Mouse (Mus musculus) limb, embryonic 14.5 days (tissue): ENCODE measurements around the gene Opalin. TPM values are rescaled to one million over a fixed set of nuclear protein-coding genes. Genes with fewer than 3 reads are reported as not detected.

ENCODE experiments used
- ATAC-seq: fragments of 200-750 bp; cut with Nextera tagmentation; 2 replicates; pipeline ENCODE4 v1.8.0; 2017; ENCODE audit warnings: low read depth, moderate number of reproducible peaks, moderate TSS enrichment; ENCODE audit not compliant: low FRiP score
- DNase-seq: peaks from one replicate; pipeline ENCODE4 v3.0.0-alpha.2; 2015; ENCODE audit warnings: low spot score
- H3K27ac ChIP-seq: fragments of 300-500 bp; sonication (generic); replicated peaks from 2 replicates; pipeline ENCODE4 v1.5.1; 2014; ENCODE audit warnings: low read depth, mild to moderate bottlenecking, low read length, moderate library complexity, mixed read lengths
- H3K27me3 ChIP-seq: fragments of 300-500 bp; sonication (generic); 2 replicates; pipeline ENCODE4 v1.6.1; 2014; ENCODE audit warnings: low read length, mixed read lengths; ENCODE audit not compliant: control insufficient read depth, insufficient read depth
- H3K36me3 ChIP-seq: fragments of 300-500 bp; sonication (generic); 2 replicates; pipeline ENCODE4 v1.6.1; 2014; ENCODE audit warnings: mild to moderate bottlenecking, low read length, moderate library complexity, mixed read lengths; ENCODE audit not compliant: control insufficient read depth, insufficient read depth
- H3K4me1 ChIP-seq: fragments of 300-500 bp; sonication (generic); 2 replicates; pipeline ENCODE4 v1.6.1; 2014; ENCODE audit warnings: antibody characterized with exemption, low read length, mixed read lengths; ENCODE audit not compliant: control insufficient read depth, insufficient read depth
- H3K4me2 ChIP-seq: fragments of 300-500 bp; sonication (generic); replicated peaks from 2 replicates; pipeline ENCODE4 v1.6.1; 2014; ENCODE audit warnings: low read depth, mild to moderate bottlenecking, low read length, moderate library complexity; ENCODE audit not compliant: severe bottlenecking
- H3K4me3 ChIP-seq: fragments of 300-500 bp; sonication (generic); replicated peaks from 2 replicates; pipeline ENCODE4 v1.5.1; 2014; ENCODE audit warnings: low read length
- H3K9ac ChIP-seq: fragments of 300-500 bp; sonication (generic); 2 replicates; pipeline ENCODE4 v1.6.1; 2014; ENCODE audit warnings: mild to moderate bottlenecking, low read depth, low read length, moderate library complexity; ENCODE audit not compliant: severe bottlenecking
- H3K9me3 ChIP-seq: fragments of 300-500 bp; sonication (generic); 2 replicates; pipeline ENCODE4 v1.6.1; 2016; ENCODE audit warnings: low read length; ENCODE audit not compliant: control insufficient read depth
- POLR2A ChIP-seq: fragments of 200-500 bp; IDR thresholded peaks from 2 replicates; pipeline ENCODE4 v1.8.0; 2012; ENCODE audit warnings: inconsistent platforms, mild to moderate bottlenecking, moderate library complexity, borderline replicate concordance; ENCODE audit not compliant: insufficient read depth, insufficient read length; ENCODE audit errors: extremely low read depth
- WGBS: fragments of 180-500 bp; shearing (Covaris S2); extraction: QIAGEN DNeasy Blood & Tissue Kit; methylation state at CpG from one replicate; pipeline ENCODE4 v1.1.7; 2014; 5-methylcytosine and 5-hydroxymethylcytosine counted together
- polyA plus RNA-seq, 2 experiments: library from polyadenylated mRNA; depleted of rRNA in 1 of 2; stranded (reverse) in 1 of 2; unstranded in 1 of 2; fragments of >200 nt; fragmentation: Nextera tagmentation in 1 of 2; extraction: Ambion mirVana in 1 of 2; gene quantifications; 2 replicates each; pipeline versions ENCODE4 v1.2.1 to v1.2.3; 2012 to 2014

The Opalin gene
- polyA plus RNA-seq, 2 experiments = not detected

- TF ChIP-seq POLR2A = no peak
- Histone ChIP-seq H3K27me3 (no peaks in the 10 kb centered on the region), H3K9ac (no peak overlapping the region), H3K9me3 (no peaks in the 10 kb centered on the region), H3K4me1 (no peaks in the 10 kb centered on the region), H3K36me3 (no peaks in the 10 kb centered on the region), H3K27ac (no peak overlapping the region), H3K4me2 (no peak overlapping the region), H3K4me3 (no peak overlapping the region)
- WGBS = 45% methylated on average over 10 of the region's 10 CpGs
- DNase-seq (no peak), ATAC-seq (no peak)
These were observed 31.7 kb downstream of the Opalin start for GRCm38 (mm10) chr19:41045091-41045770.

GRCm38 (mm10) chr19:41039110-41039509 is 37.8 kb downstream of the Opalin start:
- no peaks in the 10 kb centered on the region for H3K27me3 ChIP-seq
- no peak overlapping the region for H3K27ac ChIP-seq
- no peak for DNase-seq
- no peaks in the 10 kb centered on the region for H3K4me1 ChIP-seq
- WGBS = 75% methylated on average over 7 of the region's 7 CpGs
- ATAC-seq = no peak
- no peaks in the 10 kb centered on the region for H3K36me3 ChIP-seq
- no peaks in the 10 kb centered on the region for H3K9me3 ChIP-seq
- H3K4me2 ChIP-seq = no peak overlapping the region
- no peak for TF ChIP-seq POLR2A
- H3K4me3 ChIP-seq = no peak overlapping the region
- no peak overlapping the region for H3K9ac ChIP-seq

GRCm38 (mm10) chr19:41035809-41036551 is 40.9 kb downstream of the Opalin start:
- WGBS = 80% methylated on average over 4 of the region's 4 CpGs
- no peak for TF ChIP-seq POLR2A
- no peak for DNase-seq
- Histone ChIP-seq H3K9ac (no peak overlapping the region), H3K36me3 (no peaks in the 10 kb centered on the region), H3K4me1 (no peaks in the 10 kb centered on the region), H3K27ac (no peak overlapping the region), H3K27me3 (no peaks in the 10 kb centered on the region), H3K4me2 (no peak overlapping the region), H3K4me3 (no peak overlapping the region), H3K9me3 (no peaks in the 10 kb centered on the region)
- no peak for ATAC-seq

- Histone ChIP-seq H3K36me3 (no peaks in the 10 kb centered on the region), H3K4me3 (no peak overlapping the region), H3K27ac (no peak overlapping the region), H3K4me2 (no peak overlapping the region), H3K9me3 (no peaks in the 10 kb centered on the region), H3K4me1 (no peaks in the 10 kb centered on the region), H3K27me3 (no peaks in the 10 kb centered on the region), H3K9ac (no peak overlapping the region)
- no peak for TF ChIP-seq POLR2A
- WGBS = 78% methylated on average over 6 of the region's 6 CpGs
- ATAC-seq (no peak), DNase-seq (no peak)
These were observed 45.0 kb downstream of the Opalin start for GRCm38 (mm10) chr19:41031869-41032268.

- no peaks in the 10 kb centered on the region for H3K36me3 ChIP-seq
- H3K4me1 ChIP-seq = no peaks in the 10 kb centered on the region
- H3K9ac ChIP-seq = no peak overlapping the region
- TF ChIP-seq POLR2A = no peak
- H3K4me3 ChIP-seq = no peak overlapping the region
- no peak for ATAC-seq
- no peaks in the 10 kb centered on the region for H3K9me3 ChIP-seq
- 82% methylated on average over 11 of the region's 11 CpGs for WGBS
- H3K27me3 ChIP-seq = no peaks in the 10 kb centered on the region
- H3K4me2 ChIP-seq = no peak overlapping the region
- no peak overlapping the region for H3K27ac ChIP-seq
- no peak for DNase-seq
These were observed 45.9 kb downstream of the Opalin start for GRCm38 (mm10) chr19:41031009-41031408.
